Mouse (Mus musculus) ovary, postnatal 36 days (tissue): ENCODE data around the gene Inpp5a.

Experiments used
- DNase-seq: peaks from one replicate; pipeline ENCODE4 v3.0.0; 2022; ENCODE audit warnings: low spot score, mixed read lengths

Inpp5a gene

GRCm38 (mm10) chr7:139537831-139538230 lies 148.9 kb downstream of the Inpp5a start:
- no peak for DNase-seq

DNA sequence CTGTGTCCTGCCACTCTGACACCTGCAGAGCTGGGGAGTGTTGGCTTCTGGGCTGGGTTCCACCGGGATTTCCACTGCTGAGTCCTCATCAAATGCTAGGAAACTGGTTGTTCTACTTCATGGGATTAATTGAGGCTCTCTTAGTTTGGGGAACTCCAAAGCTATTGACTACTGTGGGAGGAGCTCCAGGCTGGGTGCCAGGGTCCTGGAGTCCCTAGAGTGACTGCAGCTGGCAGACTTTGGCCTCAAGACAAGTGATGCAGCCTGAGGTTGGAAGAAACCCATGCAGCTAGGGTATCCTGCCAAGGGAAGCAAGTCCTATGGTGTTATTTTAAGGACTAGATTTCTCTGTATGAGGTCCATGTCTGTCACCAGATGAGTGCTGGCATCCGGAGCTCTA lies 149.6 kb downstream of the Inpp5a start:
- DNase-seq: no peak

- no peak for DNase-seq
These were observed 151.7 kb downstream of the Inpp5a start for GRCm38 (mm10) chr7:139540601-139541000.

GRCm38 (mm10) chr7:139541422-139541821 lies 152.5 kb downstream of the Inpp5a start:
- no peak for DNase-seq

DNA sequence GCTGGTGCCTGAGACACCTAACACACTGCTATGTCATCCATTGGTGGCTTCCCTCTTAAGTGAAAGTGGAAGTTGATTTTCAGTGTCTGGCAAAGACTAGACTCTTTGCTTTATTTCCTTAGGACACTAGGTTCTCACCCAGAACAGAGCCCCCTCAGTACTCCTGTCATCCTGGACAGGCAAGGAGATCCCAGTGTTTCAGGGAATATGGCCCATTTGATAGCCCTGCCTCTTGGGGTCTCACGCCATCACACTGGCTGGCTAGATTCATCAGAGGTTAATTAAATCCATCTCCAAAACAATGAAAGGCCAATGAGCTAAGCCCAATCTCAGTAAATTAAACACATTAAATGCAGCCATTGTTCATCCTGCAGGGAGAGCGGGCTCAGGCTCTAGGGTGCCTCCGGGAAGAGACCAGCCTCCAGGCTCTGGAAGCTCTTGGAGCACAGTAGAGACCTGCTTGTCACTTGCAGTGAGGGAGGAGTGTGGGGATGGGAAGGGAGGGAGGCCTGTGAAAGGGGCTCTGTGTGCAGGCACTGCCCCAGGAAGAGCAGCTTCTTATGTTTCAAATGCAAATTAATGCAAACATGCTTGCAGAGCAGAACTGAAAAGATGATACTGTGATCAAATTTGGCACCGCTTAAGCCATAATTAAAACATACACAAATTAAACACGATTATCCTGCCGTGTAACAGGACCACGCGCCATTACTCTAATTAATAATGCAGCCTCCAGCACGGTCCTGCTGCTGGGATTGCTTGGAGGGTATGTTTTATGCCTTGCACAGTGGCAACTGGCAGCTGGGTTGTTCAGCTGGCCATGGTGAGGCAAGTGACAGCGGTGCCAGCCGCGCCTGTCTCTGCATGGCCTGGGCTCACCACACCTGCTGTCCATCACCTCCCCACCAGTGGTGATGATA lies 156.1 kb downstream of the Inpp5a start:
- no peak for DNase-seq

GRCm38 (mm10) chr7:139547325-139547724 lies 158.4 kb downstream of the Inpp5a start:
- no peak for DNase-seq

- DNase-seq: no peak
These were observed 161.3 kb downstream of the Inpp5a start for GRCm38 (mm10) chr7:139550086-139550783.

DNA sequence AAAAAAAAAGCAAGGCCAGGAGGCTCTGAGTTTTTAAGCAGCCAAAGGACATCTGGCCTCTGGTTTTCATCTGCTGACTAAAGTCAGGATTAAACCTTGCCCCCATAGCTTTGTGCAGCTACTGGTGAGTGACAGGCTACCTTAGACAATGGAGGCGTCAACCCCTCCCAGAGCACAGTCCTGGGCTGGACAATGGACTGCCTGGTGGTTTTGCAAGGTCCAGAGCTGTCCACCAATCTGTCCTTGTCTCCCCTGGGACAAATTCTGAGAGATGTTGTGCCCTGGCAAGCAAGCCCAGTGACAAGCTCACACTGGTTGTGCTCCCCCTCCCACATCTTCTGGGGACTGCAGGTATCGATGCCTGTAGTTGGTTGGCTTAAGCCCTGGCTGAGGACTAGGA lies 162.6 kb downstream of the Inpp5a start:
- DNase-seq: no peak

- no peak for DNase-seq
These were observed 167.4 kb downstream of the Inpp5a start for GRCm38 (mm10) chr7:139556331-139556730.

GRCm38 (mm10) chr7:139556746-139557526 lies 168.0 kb downstream of the Inpp5a start:
- DNase-seq: no peak

GRCm38 (mm10) chr7:139559659-139560058 lies 170.8 kb downstream of the Inpp5a start:
- DNase-seq: no peak

- DNase-seq: no peak
These were observed 174.5 kb downstream of the Inpp5a start for GRCm38 (mm10) chr7:139563425-139563824.

DNA sequence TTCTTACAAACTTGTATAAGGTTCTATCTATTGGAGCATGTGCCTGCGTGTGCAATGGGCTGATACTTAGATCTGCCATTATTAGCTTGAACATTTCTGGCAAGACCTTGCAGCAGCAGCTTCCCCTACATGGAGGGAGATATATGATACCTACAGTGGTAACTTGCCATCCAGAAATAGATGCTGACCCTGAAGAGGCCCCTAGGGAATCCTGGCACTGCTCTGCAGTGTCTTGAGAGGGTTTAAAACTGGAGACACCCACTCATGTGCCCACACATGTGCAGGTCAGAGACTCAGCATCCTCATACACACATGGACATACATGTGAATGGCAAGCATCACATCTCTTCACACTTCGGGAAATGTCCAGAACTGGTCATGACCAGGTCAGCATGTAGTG lies 175.3 kb downstream of the Inpp5a start:
- no peak for DNase-seq

DNA sequence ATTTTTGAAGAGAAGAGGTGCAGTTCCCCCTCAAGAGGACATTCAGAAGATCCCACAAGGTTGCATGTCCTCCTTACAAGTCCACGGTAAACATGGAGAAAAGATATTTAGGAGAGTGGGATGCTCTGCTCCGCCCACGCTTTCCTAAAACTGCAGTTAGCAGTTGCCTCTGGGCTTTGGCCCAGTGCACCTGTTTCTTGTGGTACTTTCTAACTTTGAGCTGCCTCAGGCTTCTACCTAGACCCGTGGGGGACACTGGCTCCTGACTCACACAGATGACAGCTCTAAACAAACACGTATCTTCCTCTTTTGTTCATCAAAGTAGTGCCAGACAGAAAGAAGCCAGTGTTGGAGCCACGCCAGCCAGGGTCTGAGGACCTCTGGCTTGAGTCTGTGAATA lies 177.1 kb downstream of the Inpp5a start:
- no peak for DNase-seq

DNA sequence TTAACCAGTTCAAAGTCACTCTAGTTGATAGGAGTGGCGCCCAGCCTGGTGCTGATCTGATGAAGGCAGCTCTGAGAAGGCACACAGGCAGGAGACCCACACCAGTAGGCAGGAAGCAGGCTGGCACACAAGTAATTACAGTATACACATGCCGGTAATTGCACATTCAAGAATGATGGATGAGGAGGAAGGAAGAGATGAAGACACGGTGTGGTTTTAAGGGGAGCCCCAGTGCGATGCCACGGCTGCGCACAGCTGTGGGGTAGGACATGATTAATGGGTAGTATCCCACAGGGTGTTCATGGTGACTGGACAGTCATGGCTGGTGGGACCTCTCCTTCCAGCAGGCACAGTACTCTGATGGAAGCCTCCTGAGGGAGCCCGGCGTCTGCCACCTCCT lies 177.6 kb downstream of the Inpp5a start:
- DNase-seq: no peak

- DNase-seq: no peak
These were observed 181.9 kb downstream of the Inpp5a start for GRCm38 (mm10) chr7:139570788-139571187.

DNA sequence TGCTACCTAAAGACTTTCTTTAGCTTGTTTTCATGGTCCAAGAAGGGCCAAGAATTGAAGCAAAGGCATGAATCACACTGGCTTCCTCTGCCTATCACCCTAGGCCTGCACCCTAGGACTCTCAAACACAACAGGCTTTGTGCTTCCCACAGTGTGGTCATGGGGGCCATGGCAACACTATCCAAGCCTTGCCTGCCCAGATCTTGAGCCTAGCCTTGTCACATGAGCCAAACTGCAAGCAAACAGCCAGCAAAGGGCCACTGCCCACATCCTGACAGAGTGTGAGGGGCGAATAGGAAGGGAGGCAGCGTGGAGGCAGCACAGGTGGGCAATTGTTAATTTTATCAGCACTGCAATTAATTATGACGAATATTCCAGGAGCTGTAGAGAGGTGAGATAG lies 183.8 kb downstream of the Inpp5a start:
- DNase-seq: no peak

DNA sequence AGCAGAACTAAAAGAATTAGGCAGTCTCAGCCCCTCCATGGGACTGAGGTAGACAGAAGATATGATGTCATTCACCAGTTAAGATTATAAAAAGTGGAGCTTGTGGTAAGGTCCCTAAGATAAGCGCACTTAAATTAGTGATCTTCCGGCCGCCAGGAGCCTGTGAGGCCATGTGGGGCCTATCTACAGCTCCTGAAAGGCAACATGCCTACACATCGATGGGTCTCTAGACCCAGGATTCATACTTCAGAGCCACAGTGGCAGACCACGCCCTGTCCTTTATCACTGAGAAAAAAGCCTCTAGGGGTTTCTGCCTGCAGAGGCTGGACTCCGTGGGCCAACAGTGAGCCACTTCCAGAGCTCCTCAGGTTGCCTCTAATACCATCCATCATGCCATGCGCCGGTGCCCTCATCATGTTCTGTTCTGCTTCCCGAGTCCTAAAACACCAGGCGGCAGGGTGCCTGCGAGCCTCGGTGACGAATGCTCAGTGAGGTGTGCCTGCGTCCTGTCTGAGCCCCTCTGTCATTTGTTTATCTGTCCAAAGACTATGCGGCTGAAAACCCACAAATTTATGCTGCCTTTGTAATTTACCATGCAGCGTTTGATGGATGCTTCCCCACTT lies 187.3 kb downstream of the Inpp5a start:
- no peak for DNase-seq

- DNase-seq: no peak
These were observed 190.5 kb downstream of the Inpp5a start for GRCm38 (mm10) chr7:139579261-139579905.

- no peak for DNase-seq
These were observed 192.2 kb downstream of the Inpp5a start for GRCm38 (mm10) chr7:139580851-139581775.
